Mouse (Mus musculus) induced T-regulatory cell, adult 2 months (primary cell): ENCODE measurements around the gene Ophn1.

Experiments
- DNase-seq: peaks from one replicate; pipeline ENCODE4 v3.0.0-alpha.2; 2012; ENCODE audit warnings: low read depth

Ophn1 gene

DNA sequence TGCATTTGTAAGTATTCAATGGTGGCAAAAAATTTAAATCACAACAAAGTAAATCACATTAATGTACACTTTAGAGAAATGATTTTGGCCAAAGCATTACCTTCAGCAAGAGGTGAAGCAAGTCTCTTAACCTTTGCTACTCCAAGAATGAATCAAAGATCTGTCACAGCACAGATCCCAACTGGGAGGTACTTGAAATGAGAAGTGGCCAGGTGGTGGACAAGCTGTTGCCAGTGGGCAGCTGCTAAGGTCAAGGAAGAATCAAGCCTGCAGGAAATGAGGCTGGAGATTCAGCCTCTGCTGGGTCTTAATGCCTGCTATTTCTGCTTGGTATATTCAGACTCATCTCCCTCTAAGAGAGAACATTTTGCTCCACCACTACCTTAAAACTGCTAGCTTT, 87.0 kb downstream of the Ophn1 start:
- no peak for DNase-seq

DNA sequence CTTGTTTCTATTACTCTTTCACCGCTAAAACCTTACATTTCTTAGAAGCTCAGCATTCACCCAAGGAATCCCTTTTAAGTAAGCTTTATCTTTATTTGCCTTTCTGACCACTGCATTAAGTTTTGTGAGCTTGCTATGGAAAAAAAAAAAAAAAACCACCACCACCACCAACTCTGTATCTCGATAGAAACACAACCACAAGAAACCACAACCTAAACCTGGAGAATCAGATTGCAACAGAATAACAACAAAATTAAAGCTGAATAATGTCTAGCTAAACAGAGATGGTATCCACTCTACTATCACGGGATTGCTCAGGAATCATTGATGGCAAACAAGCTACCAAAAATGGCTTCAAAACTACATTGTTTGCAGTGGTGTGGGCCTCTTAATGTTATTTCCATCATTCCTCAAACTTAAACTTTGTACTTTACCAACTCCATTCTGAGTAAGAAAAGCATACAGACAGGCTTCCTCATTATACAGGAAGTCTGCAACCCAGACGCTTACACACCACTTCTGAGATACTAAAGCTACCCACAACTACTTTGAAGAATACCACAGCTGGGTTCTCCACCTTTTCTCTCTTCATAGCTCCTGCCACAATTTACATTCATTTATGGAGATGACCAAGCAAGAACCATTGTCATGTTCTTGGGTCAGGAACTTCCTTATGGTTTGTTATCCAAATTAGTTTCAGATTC, 116.4 kb downstream of the Ophn1 start:
- DNase-seq = no peak

DNA sequence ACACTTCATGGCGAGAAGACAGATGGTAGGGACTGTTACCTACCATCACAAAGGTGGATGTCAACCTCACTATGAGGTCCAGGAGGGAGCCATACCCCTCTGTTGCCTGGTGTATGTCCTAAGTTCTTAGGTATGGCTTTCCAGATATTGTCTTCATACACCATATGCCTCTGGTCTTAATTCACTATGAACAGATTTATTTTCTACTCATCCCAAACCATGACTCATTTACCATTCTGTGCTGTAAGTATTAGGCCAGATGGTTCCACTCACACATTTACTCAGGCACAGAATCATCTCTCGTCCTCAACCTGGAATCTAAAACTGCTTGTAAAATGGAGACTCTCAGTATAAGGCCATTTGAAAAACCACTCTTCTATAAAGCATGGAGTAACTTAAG, 135.7 kb downstream of the Ophn1 start:
- DNase-seq = no peak

DNA sequence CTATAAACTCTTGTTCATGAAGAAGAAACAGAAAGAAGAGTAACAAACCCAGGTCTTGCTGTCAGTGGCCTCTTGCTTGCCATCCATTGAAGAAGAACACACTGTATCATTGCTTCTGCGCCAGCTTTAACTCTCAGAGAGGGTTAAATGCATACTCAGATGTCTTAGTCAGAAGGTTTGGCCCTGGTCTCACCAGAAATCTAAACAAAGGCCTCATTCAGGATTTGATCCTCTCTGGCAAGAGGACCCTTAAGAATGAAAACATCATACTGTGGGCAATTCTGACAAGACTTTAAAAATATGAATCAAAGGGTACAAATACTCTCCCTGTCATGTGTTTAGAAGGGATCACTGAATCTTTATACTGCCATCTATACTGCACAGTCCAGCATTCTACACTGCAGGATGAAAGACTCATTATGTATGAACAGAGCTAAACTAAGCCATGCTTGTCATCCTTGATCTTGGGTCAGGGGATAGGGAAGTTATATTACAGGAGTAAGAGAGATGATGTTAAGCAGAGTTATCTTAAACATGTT, 139.5 kb downstream of the Ophn1 start:
- no peak for DNase-seq

DNA sequence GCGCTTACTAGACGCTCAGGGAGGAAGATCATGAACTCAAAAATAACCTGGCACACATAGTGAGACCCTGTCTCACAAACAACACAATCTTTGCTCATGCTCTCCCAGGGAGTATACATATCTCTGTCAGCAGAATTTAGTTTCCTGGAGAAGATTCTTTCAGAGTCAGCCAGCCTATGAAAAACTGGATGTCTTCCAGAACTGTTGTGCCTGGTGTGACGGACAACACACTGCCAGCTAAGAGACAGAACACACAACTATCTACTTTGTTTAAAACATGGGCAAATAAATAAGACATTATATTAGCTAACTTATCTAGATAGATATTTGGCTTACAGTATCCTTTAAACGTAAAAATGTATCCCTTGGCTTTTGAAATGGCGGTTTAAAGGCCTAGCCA, 154.1 kb downstream of the Ophn1 start:
- DNase-seq = no peak

DNA sequence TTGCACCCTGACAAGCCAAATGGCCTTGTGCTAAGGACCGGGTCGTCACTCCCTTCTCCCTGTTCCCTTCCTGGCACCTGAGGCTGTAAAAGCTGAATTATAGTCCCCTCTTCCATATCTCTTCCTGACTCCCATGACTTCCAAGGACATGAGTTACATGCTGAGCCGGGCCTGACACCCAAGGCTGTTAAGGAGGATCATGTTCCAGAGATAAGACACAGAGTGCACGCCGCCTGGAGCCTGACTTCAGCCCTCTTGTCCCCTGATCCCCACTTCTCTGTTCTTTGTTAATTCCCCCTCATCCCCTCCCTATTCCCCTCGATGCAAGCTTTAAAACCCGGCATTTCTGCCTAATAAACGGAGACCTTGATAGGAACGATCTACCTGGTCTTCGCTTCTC, 167.8 kb downstream of the Ophn1 start:
- DNase-seq = no peak

DNA sequence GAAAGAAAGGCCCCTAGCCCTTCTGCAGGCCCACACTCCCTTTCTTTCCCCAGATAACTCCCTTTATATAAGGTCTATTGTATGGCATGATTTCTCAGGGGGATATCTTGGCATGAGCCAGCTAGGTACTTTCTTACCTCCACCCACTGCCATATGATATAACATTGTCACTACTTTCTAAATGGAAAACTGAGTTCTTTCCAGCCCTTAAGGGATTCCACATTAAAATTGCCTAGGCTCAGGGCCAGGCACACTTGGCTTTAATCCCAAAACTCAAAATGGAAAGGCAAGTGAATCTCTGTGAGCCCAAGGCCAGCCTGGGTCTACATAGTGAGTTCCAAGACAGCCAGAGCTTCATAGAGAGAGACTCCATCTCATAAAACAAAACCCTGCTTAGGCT, 183.1 kb downstream of the Ophn1 start:
- DNase-seq = no peak

DNA sequence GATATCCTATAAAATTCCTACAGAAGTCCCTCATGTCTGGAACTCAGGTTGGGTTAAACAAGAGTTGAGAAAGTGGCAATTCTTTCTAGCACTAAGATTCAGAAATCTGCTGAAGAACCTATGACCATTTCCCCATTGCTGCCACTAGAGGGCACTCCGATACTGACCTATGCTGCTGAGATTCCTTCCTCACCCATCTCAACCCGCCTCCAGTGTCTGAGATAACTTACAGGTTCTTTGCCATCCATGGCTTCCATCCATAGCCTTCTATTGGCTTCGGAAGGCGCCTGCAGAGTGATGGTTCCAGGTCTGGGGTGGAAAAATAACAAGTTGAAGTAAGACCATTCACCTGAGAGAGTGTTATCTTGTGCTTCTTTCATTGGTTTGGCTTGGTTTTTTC, 189.2 kb downstream of the Ophn1 start:
- peak; percentile 50 for DNase-seq

DNA sequence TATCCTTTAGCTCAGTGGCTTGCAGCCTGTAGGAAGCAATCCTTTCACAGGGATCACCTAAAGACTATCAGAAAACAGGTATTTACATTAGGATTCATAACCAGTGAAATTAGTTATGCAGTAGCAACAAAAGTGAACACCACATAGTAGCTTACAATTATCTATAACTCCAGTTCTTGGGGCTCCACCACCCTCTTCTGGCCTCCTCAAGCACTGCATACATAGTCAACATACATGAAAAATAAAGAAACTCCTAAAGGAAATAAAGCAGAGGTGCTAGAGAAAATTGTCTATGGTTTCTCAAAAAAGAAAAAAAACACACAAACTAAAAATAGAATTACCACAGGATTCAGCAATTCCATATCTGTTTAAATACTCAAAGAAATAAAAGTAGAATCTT, 208.2 kb downstream of the Ophn1 start:
- DNase-seq = peak; percentile 0

DNA sequence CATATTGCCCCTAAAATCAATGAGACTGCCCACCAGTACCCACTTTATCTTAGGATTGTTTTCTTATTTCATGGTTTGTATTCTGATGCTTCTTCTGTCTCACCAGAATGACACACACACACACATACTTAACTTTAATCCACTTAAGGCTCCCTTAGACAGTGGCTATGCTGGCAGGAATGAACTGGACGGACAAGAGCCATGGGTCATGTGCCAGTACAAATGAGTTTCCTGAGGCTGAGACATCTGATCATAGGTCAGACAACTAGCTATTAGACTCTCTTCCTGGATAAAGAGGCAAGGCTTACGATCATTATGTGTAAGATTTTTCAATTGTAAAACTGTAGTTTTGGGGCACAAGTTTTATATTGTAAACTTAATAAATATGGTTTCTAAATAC, 209.5 kb downstream of the Ophn1 start:
- DNase-seq = no peak

DNA sequence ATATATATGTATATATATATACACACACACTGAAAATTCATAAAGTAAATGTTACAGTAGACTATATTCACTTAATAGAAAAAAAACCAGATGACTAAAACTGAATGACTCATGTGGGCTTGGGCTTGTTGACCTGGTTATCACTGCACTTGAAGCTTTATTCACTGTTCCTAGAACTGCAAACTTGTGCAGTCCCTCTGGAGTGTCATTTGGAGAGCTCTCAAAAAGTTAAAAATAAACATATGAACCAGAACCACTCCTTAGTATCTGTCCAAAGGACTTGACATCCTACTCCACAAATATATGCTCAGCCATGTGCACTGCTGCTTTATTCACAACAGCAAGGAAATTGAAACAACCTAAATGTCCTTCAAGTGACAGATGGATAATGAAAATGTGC, 219.8 kb downstream of the Ophn1 start:
- DNase-seq = no peak

DNA sequence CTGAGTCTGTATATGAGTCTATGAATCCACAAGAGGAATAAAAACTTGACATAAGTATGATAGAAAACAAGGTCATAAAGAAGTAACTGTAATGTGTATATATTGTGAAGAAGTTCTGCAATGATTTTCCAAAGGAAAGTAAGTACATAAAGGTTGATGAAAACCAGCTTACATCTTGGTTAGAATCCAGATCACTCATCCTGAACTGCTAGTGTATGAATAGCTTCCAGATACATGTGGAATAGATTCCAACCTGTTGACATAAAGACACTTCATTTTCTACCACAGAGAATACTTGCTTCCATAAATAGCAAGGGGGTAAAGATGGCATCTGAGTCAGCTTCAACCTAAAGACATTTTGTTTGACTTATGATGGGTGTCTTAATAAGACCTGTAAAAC, 239.4 kb downstream of the Ophn1 start:
- DNase-seq = no peak

DNA sequence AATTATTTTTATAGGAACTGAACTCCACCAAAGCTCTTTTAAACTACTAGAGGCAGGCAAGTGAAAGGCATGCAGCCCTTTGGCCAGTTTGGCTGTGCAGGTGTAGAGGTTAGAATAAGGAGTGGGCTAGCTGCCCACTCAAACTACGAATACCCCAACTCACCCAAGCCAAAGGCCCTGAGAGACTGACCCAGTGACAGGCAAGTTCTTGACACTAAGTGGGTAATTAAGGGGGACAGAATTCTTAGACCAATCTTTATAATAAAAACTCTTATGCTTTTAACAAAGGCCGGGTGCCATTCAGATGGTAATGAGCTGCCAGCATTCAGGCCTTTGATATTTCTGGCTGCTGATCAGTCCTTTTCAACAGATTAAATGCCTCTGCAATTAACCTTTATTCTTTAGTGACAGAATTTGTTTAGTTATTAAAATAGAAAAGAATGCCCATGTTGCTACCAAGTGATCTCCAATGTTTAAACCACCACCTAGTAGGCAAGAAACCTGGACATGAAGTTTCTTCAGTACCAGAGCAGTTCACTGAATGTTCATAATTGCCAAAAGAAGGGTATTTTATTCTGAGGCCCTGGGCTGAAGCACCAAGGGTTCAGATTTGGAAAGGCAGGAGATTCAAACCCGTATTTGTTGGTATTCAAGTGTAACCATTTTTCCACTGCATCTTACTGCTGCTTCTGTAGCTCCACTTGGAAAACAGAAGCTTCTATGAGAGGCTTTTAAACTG, 262.0 kb downstream of the Ophn1 start:
- no peak for DNase-seq

DNA sequence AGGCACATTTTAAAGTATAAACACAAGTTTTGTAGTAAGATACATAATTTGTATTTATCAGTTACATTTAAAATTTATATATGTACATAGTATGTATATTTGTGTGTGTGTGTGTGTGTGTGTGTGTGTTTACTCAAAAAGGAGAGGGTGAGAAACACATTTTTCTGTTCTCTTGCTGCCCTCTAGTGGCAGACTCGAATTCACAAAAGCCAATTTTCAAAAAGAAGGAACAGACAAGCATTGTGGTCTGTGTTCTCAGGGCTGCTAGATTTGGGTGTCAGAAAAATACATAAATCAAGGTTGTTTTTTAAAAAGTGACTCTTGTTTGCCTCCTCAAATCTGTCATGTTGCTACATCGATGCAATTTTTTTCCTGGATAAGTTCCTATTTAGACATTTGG, 272.0 kb downstream of the Ophn1 start:
- DNase-seq = peak; percentile 53

DNA sequence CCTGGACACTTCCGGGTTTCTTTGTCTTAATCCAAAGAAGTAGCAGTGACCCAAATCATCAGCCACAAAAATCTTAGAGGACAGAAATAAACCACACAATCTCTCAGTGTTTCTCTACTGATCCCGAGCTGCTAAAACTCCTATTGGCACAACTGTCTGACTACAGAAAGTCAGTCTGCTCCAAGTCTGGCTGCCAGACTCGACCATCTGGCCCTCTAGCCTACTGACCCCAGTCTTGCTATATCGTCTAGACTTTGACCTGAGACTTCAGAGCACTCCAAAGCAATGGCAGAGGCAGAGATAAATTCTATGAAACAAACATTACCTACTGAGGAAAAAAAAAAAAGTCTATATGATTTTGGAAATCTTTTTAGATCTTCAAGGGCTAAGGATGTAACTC, 273.4 kb downstream of the Ophn1 start:
- no peak for DNase-seq

DNA sequence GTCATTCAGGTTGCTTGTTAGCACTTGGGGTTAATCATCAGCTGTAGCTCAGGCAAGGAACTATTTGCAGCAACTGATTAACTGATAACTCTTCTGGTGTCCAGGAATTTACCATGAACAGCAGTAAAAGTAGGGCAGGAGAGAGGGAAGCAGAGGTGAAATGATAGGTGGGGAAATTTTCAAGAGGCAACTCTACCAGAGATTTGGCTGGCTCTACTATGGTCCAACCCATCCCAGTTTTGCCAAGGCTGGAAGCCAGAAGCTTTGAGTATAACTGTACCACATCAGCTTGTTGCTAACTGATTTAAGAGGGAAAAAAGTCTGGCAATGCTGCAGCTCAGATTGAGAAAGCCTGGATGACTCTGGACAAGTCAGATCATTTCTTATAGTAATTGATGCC, 316.6 kb downstream of the Ophn1 start:
- DNase-seq = no peak

DNA sequence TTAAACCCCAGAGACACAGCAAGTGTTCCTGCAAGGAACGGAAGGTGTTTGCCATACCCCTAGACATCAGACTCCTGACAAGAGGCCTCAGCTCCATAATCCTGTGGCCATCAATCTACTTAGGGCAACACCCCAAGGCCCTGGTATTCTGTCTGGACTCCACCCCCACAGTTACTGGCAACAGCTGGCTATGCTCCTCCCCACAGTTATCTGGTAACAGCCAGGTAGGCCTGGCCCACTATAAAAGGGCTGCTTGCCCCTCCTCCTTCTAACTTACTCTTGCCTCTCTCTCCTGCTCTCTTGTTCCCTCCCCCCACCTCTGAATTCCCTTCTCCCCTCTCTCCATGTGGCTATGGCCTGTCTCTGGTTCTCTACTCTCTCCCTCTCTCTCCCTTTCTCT, 344.4 kb downstream of the Ophn1 start:
- DNase-seq = no peak

DNA sequence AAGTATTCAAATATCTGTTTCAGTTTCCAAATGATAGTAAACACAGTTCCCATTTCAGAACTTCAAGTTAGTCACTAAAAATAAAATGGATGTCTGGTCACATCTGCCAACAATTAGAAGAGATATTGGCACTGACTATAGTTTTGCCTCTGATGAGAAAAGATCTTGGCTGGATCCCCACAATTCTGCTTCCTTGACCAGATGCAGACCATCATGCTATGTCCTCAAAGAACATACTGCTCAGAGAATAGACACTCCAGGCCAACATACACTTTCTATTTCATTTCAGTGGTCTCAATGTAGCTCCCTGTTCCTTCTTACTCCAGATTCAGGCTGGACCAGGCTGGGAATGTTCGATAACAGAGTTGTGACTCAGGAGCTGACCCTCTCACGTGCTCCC, 375.5 kb downstream of the Ophn1 start:
- DNase-seq = no peak

DNA sequence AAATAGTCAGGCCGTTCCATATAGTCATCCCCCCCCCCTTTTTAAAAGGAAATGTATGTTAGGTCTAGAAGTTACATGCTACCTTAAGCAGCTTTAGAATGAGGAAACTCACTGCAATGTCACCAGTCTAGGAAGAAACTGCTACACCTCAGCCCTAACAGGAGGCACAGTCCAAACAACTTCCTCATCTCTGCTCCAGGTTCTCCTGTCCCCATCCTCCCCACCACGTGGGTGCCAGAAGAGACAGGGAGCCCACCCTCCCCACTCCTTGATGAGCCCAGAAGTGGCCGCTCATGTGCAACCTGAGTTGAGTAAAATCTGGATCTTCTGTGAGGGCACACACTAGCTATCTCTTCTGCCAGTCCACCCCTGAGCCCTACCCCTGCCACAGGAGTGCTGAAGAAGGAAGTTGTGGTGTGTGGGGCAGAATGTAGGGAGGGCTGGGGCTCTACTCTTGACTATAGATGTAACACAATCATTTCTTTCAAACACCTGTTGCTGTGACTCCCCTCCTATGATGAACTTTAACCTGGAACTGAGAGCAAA, 376.4 kb downstream of the Ophn1 start:
- no peak for DNase-seq
